Mouse (Mus musculus): ENCODE data around the gene Cox10.

GRCm38 (mm10) chr11:64022403-64023047 lies 56.7 kb downstream of the Cox10 start:
- no peak for TF ChIP-seq CTCF (IDR thresholded peaks at IDR 0.05; ENCODE audit: borderline replicate concordance, insufficient read depth, low read length)
- no peak for TF ChIP-seq POLR2A (IDR thresholded peaks at IDR 0.05; ENCODE audit: low read depth, low read length)
